Mouse (Mus musculus) heart, postnatal 0 days (tissue): ENCODE data around the gene Pdlim1. TPM values are rescaled to one million over a fixed set of nuclear protein-coding genes. Genes with fewer than 3 reads are reported as not detected.
A peak's percentile ranks its signal among the peaks of the same experiment; 100 is the strongest.

ENCODE experiments used
- ATAC-seq: fragments of 200-750 bp; cut with Nextera tagmentation; 2 replicates; pipeline ENCODE4 v1.8.0; 2017; ENCODE audit warnings: low read depth, moderate number of reproducible peaks, moderate library complexity; ENCODE audit not compliant: insufficient read depth
- DNase-seq: peaks from one replicate; pipeline ENCODE4 v3.0.0-alpha.2; 2016; ENCODE audit warnings: low spot score
- H3K27ac ChIP-seq: fragments of 300-500 bp; sonication (generic); 2 replicates; pipeline ENCODE4 v1.5.1; 2014; ENCODE audit warnings: low read depth, mild to moderate bottlenecking
- H3K27me3 ChIP-seq: fragments of 300-500 bp; sonication (generic); 2 replicates; pipeline ENCODE4 v1.6.1; 2014; ENCODE audit warnings: low read length, mixed read lengths; ENCODE audit not compliant: control insufficient read depth, insufficient read depth
- H3K36me3 ChIP-seq: fragments of 300-500 bp; sonication (generic); replicated peaks from 2 replicates; pipeline ENCODE4 v1.6.1; 2014; ENCODE audit warnings: low read length, mixed read lengths; ENCODE audit not compliant: control insufficient read depth, insufficient read depth
- H3K4me1 ChIP-seq: fragments of 300-500 bp; sonication (generic); 2 replicates; pipeline ENCODE4 v1.6.1; 2014; ENCODE audit warnings: antibody characterized with exemption; ENCODE audit not compliant: control insufficient read depth, insufficient read depth
- H3K4me2 ChIP-seq: fragments of 300-500 bp; sonication (generic); 2 replicates; pipeline ENCODE4 v1.6.1; 2014; ENCODE audit warnings: low read depth, mild to moderate bottlenecking, low read length, moderate library complexity
- H3K4me3 ChIP-seq: fragments of 300-500 bp; sonication (generic); 2 replicates; pipeline ENCODE4 v1.5.1; 2014; ENCODE audit warnings: low read depth, low read length
- H3K9ac ChIP-seq: fragments of 300-500 bp; sonication (generic); replicated peaks from 2 replicates; pipeline ENCODE4 v1.6.1; 2014; ENCODE audit warnings: low read depth, low read length, mixed read lengths
- H3K9me3 ChIP-seq: fragments of 300-500 bp; sonication (generic); replicated peaks from 2 replicates; pipeline ENCODE4 v1.6.1; 2016; ENCODE audit warnings: low read length; ENCODE audit not compliant: control insufficient read depth
- CTCF ChIP-seq: IDR thresholded peaks from 2 replicates; pipeline ENCODE4 v1.5.1; 2016; ENCODE audit warnings: antibody characterized with exemption, control low read depth, low read depth
- EP300 ChIP-seq: IDR thresholded peaks from 2 replicates; pipeline ENCODE4 v1.6.1; 2016; ENCODE audit warnings: antibody characterized with exemption, low read depth
- WGBS: fragments of 180-500 bp; shearing (Covaris S2); extraction: QIAGEN DNeasy Blood & Tissue Kit; methylation state at CpG from one replicate; pipeline ENCODE4 v1.1.7; 2014; 5-methylcytosine and 5-hydroxymethylcytosine counted together
- polyA plus RNA-seq: library from polyadenylated mRNA; unstranded; fragments of >200 nt; fragmentation: Nextera tagmentation; extraction: Ambion mirVana; gene quantifications from 2 replicates; pipeline ENCODE4 v1.2.1, GENCODE M21; 2015
- total RNA-seq: library from RNA; depleted of rRNA; stranded (reverse); fragments of >200 nt; gene quantifications from 2 replicates; pipeline ENCODE4 v1.2.3, GENCODE M21; 2014; ENCODE audit warnings: low replicate concordance

Gene Pdlim1
- total and polyA plus RNA-seq, 2 experiments from 2014 or later = 117 to 230 TPM

DNA sequence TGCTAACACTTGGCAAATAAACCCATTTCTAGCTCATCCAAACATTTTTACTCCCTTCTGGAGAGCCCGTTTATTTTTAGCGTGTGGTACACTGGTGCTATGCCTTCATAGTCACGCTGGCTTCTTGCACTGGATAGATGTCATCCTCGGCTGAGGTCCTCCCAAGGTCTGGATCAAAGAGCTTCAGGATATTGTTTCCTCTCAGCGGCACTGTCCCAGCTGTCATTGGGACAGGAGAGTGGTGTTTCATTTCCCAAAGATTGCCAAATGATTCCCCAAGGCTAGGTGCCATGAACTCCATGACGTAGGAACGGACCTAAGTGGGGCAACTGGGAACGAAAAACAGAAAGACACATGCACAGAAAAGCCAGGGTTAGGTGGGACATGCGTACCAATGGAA is 16.8 kb upstream of the Pdlim1 start:
- Histone ChIP-seq H3K4me1 (no peaks in the 10 kb centered on the region), H3K27me3 (no peaks in the 10 kb centered on the region), H3K36me3 (0 out of 2 replicates have a peak, but pooled peaks cover 3% of the 10 kb centered on the region), H3K9me3 (no peaks in the 10 kb centered on the region), H3K4me2 (no peak overlapping the region), H3K4me3 (no peak overlapping the region), H3K9ac (no peak overlapping the region), H3K27ac (no peak overlapping the region)
- DNase-seq (no peak), ATAC-seq (peak; percentile 21; the same call in 1 of the 2 replicates)
- TF ChIP-seq EP300 (no peak), CTCF (no peak)
- 73% methylated on average over 9 of the region's 9 CpGs for WGBS

DNA sequence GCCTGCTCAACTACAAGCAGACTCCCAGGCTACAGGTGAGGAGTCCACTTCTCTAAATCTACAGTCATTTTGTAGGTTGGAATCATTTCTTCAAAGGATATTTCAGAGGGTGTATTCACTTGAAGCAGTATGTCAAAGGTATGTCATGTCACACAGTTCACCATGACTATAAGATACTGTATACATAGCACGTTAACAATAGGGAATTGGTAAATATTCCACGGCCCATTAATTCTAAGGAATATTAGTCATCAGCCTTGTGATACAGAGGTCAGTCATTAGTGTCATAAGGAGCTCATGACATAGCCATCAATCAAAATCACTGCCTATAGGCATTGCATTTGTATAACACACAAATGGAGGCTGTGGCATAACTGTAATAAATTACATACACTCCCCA is 13.1 kb upstream of the Pdlim1 start:
- Histone ChIP-seq H3K4me3 (no peak overlapping the region), H3K36me3 (no peaks in the 10 kb centered on the region), H3K27ac (no peak overlapping the region), H3K4me1 (no peaks in the 10 kb centered on the region), H3K9ac (no peak overlapping the region), H3K27me3 (no peaks in the 10 kb centered on the region), H3K9me3 (peaks cover 10% of the 10 kb centered on the region; the same call in 1 of the 2 replicates), H3K4me2 (no peak overlapping the region)
- TF ChIP-seq EP300 (no peak), CTCF (no peak)
- ATAC-seq = no peak
- 88% methylated on average over 2 of the region's 2 CpGs for WGBS
- no peak for DNase-seq

DNA sequence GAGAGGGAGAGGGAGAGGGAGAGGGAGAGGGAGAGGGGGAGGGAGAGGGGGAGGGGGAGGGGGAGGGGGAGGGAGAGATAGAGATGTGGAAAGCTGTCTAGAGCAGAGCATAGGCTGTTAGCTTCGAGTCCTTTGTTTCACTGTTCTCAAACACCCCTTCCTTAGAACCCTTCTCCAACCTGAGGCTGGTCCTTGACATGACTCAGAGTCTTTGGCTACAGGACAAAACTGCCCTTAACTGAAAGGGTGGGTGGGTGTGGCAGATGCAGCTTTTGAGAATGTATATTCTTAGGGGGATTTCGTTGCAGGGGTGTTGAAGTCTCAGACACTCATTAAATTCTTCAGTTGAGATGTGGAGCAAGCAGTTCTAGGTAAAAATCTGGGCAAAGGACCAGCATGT is 11.8 kb upstream of the Pdlim1 start:
- no peak overlapping the region for H3K27ac ChIP-seq
- no peak overlapping the region for H3K4me2 ChIP-seq
- no peaks in the 10 kb centered on the region for H3K27me3 ChIP-seq
- peaks cover 10% of the 10 kb centered on the region; the same call in 1 of the 2 replicates for H3K9me3 ChIP-seq
- H3K4me3 ChIP-seq = no peak overlapping the region
- peaks cover 3% of the 10 kb centered on the region for H3K4me1 ChIP-seq
- H3K36me3 ChIP-seq = no peaks in the 10 kb centered on the region
- no peak overlapping the region for H3K9ac ChIP-seq
- ATAC-seq (no peak), DNase-seq (no peak)
- TF ChIP-seq EP300 = no peak
- no peak for TF ChIP-seq CTCF
- 44% methylated on average over 2 of the region's 2 CpGs for WGBS

DNA sequence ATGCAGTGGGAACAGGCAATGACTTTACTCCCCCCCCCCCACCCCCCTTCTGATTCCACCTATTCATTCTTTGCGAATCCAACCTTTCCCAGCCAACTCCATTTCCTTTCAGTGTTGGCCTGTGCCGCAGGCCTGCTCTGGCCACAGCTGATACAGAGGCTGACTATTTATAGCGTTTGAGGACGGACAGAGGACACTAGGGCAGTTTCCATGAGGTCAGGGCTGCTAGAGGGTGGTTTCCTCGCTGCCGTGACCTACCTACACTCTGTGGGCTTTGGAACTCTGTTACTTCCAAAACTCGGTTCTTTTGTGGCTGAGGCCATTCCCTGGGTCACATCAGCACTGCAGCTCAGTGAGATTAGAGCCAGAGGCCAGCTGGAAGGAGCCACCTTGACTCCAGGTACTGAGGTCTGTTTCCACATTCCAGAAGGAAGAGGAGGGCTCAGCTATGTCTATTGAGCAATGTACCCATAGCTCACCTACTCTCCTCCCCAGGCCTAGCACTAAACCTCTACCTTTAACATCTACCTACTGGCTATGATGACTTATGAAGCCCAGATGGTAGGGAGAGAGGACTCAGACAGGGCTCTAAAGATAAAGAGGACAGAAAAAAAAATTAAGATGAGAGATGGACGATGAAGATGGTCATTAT is 6.9 kb upstream of the Pdlim1 start:
- Histone ChIP-seq H3K4me3 (no peak overlapping the region), H3K4me1 (peaks cover 8% of the 10 kb centered on the region), H3K9ac (no peak overlapping the region), H3K27ac (peak overlapping the region; percentile 86), H3K9me3 (peaks cover 10% of the 10 kb centered on the region; the same call in 1 of the 2 replicates), H3K36me3 (no peaks in the 10 kb centered on the region), H3K27me3 (no peaks in the 10 kb centered on the region), H3K4me2 (no peak overlapping the region)
- TF ChIP-seq EP300 = peak; percentile 17; the same call in 1 of the 2 replicates
- TF ChIP-seq CTCF = no peak
- DNase-seq (peak; percentile 87), ATAC-seq (peak; percentile 95)
- WGBS = 24% methylated on average over 8 of the region's 8 CpGs

DNA sequence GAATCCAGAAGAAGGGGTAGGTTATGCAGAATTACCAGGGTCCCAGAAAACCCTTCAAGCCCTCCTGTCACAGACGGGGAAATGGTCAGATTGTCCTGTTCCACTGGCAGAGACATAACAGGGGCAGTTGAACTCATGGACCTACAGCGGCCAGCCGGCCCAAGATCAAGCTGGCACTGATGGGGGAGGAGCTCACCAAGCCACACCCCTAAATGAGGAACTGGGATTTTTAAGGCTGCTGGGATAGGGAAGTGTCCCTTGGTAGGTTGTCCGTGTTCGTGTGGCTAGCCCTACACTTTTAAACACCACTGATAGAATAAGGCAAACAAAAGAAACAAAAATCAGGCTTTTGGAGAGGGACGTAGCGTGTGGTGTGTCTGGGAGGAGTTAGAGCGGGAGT is 5.9 kb upstream of the Pdlim1 start:
- TF ChIP-seq EP300 (no peak), CTCF (no peak)
- H3K27me3 ChIP-seq = no peaks in the 10 kb centered on the region
- no peak for ATAC-seq
- H3K9me3 ChIP-seq = peaks cover 10% of the 10 kb centered on the region; the same call in 1 of the 2 replicates
- H3K27ac ChIP-seq = no peak overlapping the region
- 91% methylated on average over 8 of the region's 8 CpGs for WGBS
- DNase-seq = no peak
- H3K4me2 ChIP-seq = no peak overlapping the region
- no peaks in the 10 kb centered on the region for H3K36me3 ChIP-seq
- H3K4me3 ChIP-seq = no peak overlapping the region
- H3K9ac ChIP-seq = no peak overlapping the region
- H3K4me1 ChIP-seq = peaks cover 8% of the 10 kb centered on the region
